Mouse (Mus musculus): ENCODE measurements around the gene Gpbp1l1. TPM values are rescaled to one million over a fixed set of nuclear protein-coding genes. Genes with fewer than 3 reads are reported as not detected.

The Gpbp1l1 gene
- 34.3 and 38.1 TPM in 2 replicates for polyA plus RNA-seq (2011; ENCODE audit: insufficient read length, low read depth, missing spikeins)

- Histone ChIP-seq H3K27ac (ENCODE audit: insufficient read depth, low read length) (peak within 1 kb of the TSS; percentile 95), H3K4me3 (ENCODE audit: insufficient read depth, low read length) (peak within 1 kb of the TSS; percentile 87), H3K4me1 (ENCODE audit: control insufficient read depth, insufficient read depth, low read length) (no peaks in the 10 kb centered on the region)
- TF ChIP-seq CTCF (IDR thresholded peaks at IDR 0.05; ENCODE audit: borderline replicate concordance, insufficient read depth, low read length) (no peak), POLR2A (IDR thresholded peaks at IDR 0.05; ENCODE audit: low read depth, low read length) (peak; percentile 52)
These were observed at the start of gene Gpbp1l1 for GRCm38 (mm10) chr4:116557306-116558121. TSS of gene Gpbp1l1 (plus strand) at chr4:116557658.

- TF ChIP-seq CTCF (IDR thresholded peaks at IDR 0.05; ENCODE audit: borderline replicate concordance, insufficient read depth, low read length) (no peak), POLR2A (IDR thresholded peaks at IDR 0.05; ENCODE audit: low read depth, low read length) (no peak)
- no peak overlapping the region for H3K4me3 ChIP-seq (ENCODE audit: insufficient read depth, low read length)
- H3K4me1 ChIP-seq (ENCODE audit: control insufficient read depth, insufficient read depth, low read length) = no peaks in the 10 kb centered on the region
- no peak overlapping the region for H3K27ac ChIP-seq (ENCODE audit: insufficient read depth, low read length)
These were observed 26.3 kb upstream of the Gpbp1l1 start for GRCm38 (mm10) chr4:116531109-116531508.

- Histone ChIP-seq H3K27ac (ENCODE audit: insufficient read depth, low read length) (no peak overlapping the region), H3K4me1 (ENCODE audit: control insufficient read depth, insufficient read depth, low read length) (no peaks in the 10 kb centered on the region), H3K4me3 (ENCODE audit: insufficient read depth, low read length) (no peak overlapping the region)
- TF ChIP-seq POLR2A (IDR thresholded peaks at IDR 0.05; ENCODE audit: low read depth, low read length) (no peak), CTCF (IDR thresholded peaks at IDR 0.05; ENCODE audit: borderline replicate concordance, insufficient read depth, low read length) (no peak)
These were observed 21.1 kb upstream of the Gpbp1l1 start for GRCm38 (mm10) chr4:116536351-116536750.

- Histone ChIP-seq H3K4me3 (ENCODE audit: insufficient read depth, low read length) (no peak overlapping the region), H3K27ac (ENCODE audit: insufficient read depth, low read length) (no peak overlapping the region), H3K4me1 (ENCODE audit: control insufficient read depth, insufficient read depth, low read length) (no peaks in the 10 kb centered on the region)
- TF ChIP-seq POLR2A (IDR thresholded peaks at IDR 0.05; ENCODE audit: low read depth, low read length) (no peak), CTCF (IDR thresholded peaks at IDR 0.05; ENCODE audit: borderline replicate concordance, insufficient read depth, low read length) (no peak)
These were observed 19.7 kb upstream of the Gpbp1l1 start for GRCm38 (mm10) chr4:116537737-116538136.

GRCm38 (mm10) chr4:116550432-116550831 is 7.0 kb upstream of the Gpbp1l1 start:
- Histone ChIP-seq H3K4me1 (ENCODE audit: control insufficient read depth, insufficient read depth, low read length) (no peaks in the 10 kb centered on the region), H3K4me3 (ENCODE audit: insufficient read depth, low read length) (no peak overlapping the region), H3K27ac (ENCODE audit: insufficient read depth, low read length) (no peak overlapping the region)
- no peak for TF ChIP-seq CTCF (IDR thresholded peaks at IDR 0.05; ENCODE audit: borderline replicate concordance, insufficient read depth, low read length)
- no peak for TF ChIP-seq POLR2A (IDR thresholded peaks at IDR 0.05; ENCODE audit: low read depth, low read length)

- no peaks in the 10 kb centered on the region for H3K4me1 ChIP-seq (ENCODE audit: control insufficient read depth, insufficient read depth, low read length)
- TF ChIP-seq POLR2A (IDR thresholded peaks at IDR 0.05; ENCODE audit: low read depth, low read length) (no peak), CTCF (IDR thresholded peaks at IDR 0.05; ENCODE audit: borderline replicate concordance, insufficient read depth, low read length) (no peak)
- H3K4me3 ChIP-seq (ENCODE audit: insufficient read depth, low read length) = no peak overlapping the region
- H3K27ac ChIP-seq (ENCODE audit: insufficient read depth, low read length) = no peak overlapping the region
These were observed 4.4 kb upstream of the Gpbp1l1 start for GRCm38 (mm10) chr4:116553035-116553434.

GRCm38 (mm10) chr4:116555413-116556300 is 1.8 kb upstream of the Gpbp1l1 start, which contains the start of gene Tmem69:
TSS of gene Tmem69 (minus strand) at chr4:116555936.
- TF ChIP-seq POLR2A (IDR thresholded peaks at IDR 0.05; ENCODE audit: low read depth, low read length) (peak; percentile 85), CTCF (IDR thresholded peaks at IDR 0.05; ENCODE audit: borderline replicate concordance, insufficient read depth, low read length) (no peak)
- Histone ChIP-seq H3K27ac (ENCODE audit: insufficient read depth, low read length) (peak within 1 kb of the TSS; percentile 90), H3K4me1 (ENCODE audit: control insufficient read depth, insufficient read depth, low read length) (no peaks in the 10 kb centered on the region), H3K4me3 (ENCODE audit: insufficient read depth, low read length) (peak within 1 kb of the TSS; percentile 78)

- H3K4me1 ChIP-seq (ENCODE audit: control insufficient read depth, insufficient read depth, low read length) = no peaks in the 10 kb centered on the region
- H3K4me3 ChIP-seq (ENCODE audit: insufficient read depth, low read length) = peak overlapping the region; percentile 78
- TF ChIP-seq CTCF (IDR thresholded peaks at IDR 0.05; ENCODE audit: borderline replicate concordance, insufficient read depth, low read length) (no peak), POLR2A (IDR thresholded peaks at IDR 0.05; ENCODE audit: low read depth, low read length) (peak; percentile 80)
These were observed 725 bp upstream of the Gpbp1l1 start for GRCm38 (mm10) chr4:116556561-116557305.

More at GRCm38 (mm10) chr4:116556561-116557305, 725 bp upstream of the Gpbp1l1 start:
- H3K27ac ChIP-seq (ENCODE audit: insufficient read depth, low read length) = peak overlapping the region; percentile 95

Measured in embryonic fibroblast, embryonic 13.5 days (primary cell).